Mouse (Mus musculus): ENCODE results near the gene Zfp637. TPM values are rescaled to one million over a fixed set of nuclear protein-coding genes. Genes with fewer than 3 reads are reported as not detected.
"Not testable (repeated sequence)": the region's sequence is repeated elsewhere in the genome, so short reads cannot be mapped to it uniquely, and the experiment has no call there.

The Zfp637 gene
- polyA plus RNA-seq, 1 experiment: 84.4 TPM

GRCm38 (mm10) chr6:117828273-117828672, 12.7 kb upstream of the Zfp637 start:
- TF ChIP-seq CTCF (IDR thresholded peaks at IDR 0.05; ENCODE audit: borderline replicate concordance, extremely low read depth, insufficient read depth, insufficient read length) (peak; percentile 91), POLR2A (IDR thresholded peaks at IDR 0.05; ENCODE audit: borderline replicate concordance, extremely low read depth, insufficient read depth, insufficient read length, poor library complexity, severe bottlenecking) (no peak)
- DNase-seq (ENCODE audit: low read depth): peak; percentile 74

DNA sequence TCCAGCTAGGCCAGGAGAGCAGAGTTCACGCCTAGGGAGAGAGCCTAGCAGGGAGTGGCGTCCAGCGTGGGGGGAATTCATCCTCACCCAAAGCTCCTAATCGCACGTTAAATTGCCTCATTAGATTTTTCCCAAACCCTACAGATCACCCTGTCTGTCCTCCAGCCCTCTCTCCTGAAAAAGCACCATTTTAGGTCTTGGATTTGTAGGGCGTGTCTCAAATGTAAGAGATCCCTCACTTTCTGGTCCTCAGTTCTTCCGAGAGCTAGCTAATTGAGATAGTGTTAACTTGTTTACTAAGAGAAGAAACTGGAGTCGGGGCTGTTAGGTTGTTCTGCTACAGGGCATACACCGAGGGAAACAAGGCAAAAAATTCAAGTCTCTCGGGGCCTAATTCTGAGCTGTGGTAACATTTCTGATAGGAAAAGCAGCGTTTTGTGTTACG, 553 bp downstream of the Zfp637 start:
- TF ChIP-seq POLR2A (IDR thresholded peaks at IDR 0.05; ENCODE audit: borderline replicate concordance, extremely low read depth, insufficient read depth, insufficient read length, poor library complexity, severe bottlenecking) (no peak), CTCF (IDR thresholded peaks at IDR 0.05; ENCODE audit: borderline replicate concordance, extremely low read depth, insufficient read depth, insufficient read length) (no peak)
- DNase-seq (ENCODE audit: low read depth): peak; percentile 61

DNA sequence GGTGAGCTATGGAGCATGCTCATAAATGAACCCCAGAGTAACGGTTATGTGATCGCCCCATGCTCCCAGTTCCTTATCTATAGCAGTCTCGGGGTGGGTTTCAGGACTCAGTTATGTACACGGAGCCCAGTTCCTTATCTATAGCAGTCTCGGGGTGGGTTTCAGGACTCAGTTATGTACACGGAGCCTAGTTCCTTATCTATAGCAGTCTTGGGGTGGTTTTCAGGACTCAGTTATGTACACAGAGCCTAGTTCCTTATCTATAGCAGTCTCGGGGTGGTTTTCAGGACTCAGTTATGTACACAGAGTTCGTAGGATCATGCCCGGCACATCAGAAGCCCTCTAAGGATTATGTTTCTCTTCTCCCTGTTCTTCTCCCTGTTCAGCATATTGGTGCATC, 3.6 kb downstream of the Zfp637 start:
- DNase-seq (ENCODE audit: low read depth): no peak

GRCm38 (mm10) chr6:117846671-117847070, 5.7 kb downstream of the Zfp637 start:
- DNase-seq (ENCODE audit: low read depth): not testable (repeated sequence)

More for the DNA sequence above, 3.6 kb downstream of the Zfp637 start:
- TF ChIP-seq POLR2A (IDR thresholded peaks at IDR 0.05; ENCODE audit: borderline replicate concordance, extremely low read depth, insufficient read depth, insufficient read length, poor library complexity, severe bottlenecking): no peak
- no peak for TF ChIP-seq CTCF (IDR thresholded peaks at IDR 0.05; ENCODE audit: borderline replicate concordance, extremely low read depth, insufficient read depth, insufficient read length)

- DNase-seq (ENCODE audit: low read depth): no peak
- TF ChIP-seq CTCF (IDR thresholded peaks at IDR 0.05; ENCODE audit: borderline replicate concordance, extremely low read depth, insufficient read depth, insufficient read length) (no peak), POLR2A (IDR thresholded peaks at IDR 0.05; ENCODE audit: borderline replicate concordance, extremely low read depth, insufficient read depth, insufficient read length, poor library complexity, severe bottlenecking) (no peak)
These were observed 6.8 kb downstream of the Zfp637 start for GRCm38 (mm10) chr6:117847772-117848171.

GRCm38 (mm10) chr6:117848577-117848976, 7.6 kb downstream of the Zfp637 start:
- DNase-seq (ENCODE audit: low read depth): no peak
- TF ChIP-seq POLR2A (IDR thresholded peaks at IDR 0.05; ENCODE audit: borderline replicate concordance, extremely low read depth, insufficient read depth, insufficient read length, poor library complexity, severe bottlenecking) (no peak), CTCF (IDR thresholded peaks at IDR 0.05; ENCODE audit: borderline replicate concordance, extremely low read depth, insufficient read depth, insufficient read length) (no peak)

DNA sequence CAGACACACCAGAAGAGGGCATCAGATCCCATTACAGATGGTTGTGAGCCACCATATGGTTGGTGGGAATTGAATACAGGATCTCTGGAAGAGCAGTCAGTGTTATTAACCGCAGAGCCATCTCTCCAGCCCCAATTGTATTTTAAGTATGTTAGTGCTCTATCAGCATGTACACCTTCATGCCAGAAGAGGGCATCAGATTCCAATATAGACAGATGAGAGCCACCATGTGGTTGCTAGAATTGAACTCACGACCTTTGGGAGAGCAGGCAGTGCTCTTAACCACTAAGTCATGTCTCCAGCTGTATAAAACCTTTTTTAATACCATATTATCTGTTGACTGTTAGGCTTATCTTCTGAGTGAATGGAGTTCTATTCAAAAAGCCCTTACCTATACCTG, 10.8 kb downstream of the Zfp637 start:
- no peak for DNase-seq (ENCODE audit: low read depth)
- TF ChIP-seq POLR2A (IDR thresholded peaks at IDR 0.05; ENCODE audit: borderline replicate concordance, extremely low read depth, insufficient read depth, insufficient read length, poor library complexity, severe bottlenecking) (no peak), CTCF (IDR thresholded peaks at IDR 0.05; ENCODE audit: borderline replicate concordance, extremely low read depth, insufficient read depth, insufficient read length) (peak; percentile 1; the same call in 1 of the 2 replicates)

GRCm38 (mm10) chr6:117857990-117858389, 17.0 kb downstream of the Zfp637 start:
- no peak for TF ChIP-seq POLR2A (IDR thresholded peaks at IDR 0.05; ENCODE audit: borderline replicate concordance, extremely low read depth, insufficient read depth, insufficient read length, poor library complexity, severe bottlenecking)
- 0 out of 2 replicates have a peak, but pooled peaks have one; percentile 9 for TF ChIP-seq CTCF (IDR thresholded peaks at IDR 0.05; ENCODE audit: borderline replicate concordance, extremely low read depth, insufficient read depth, insufficient read length)
- no peak for DNase-seq (ENCODE audit: low read depth)

DNA sequence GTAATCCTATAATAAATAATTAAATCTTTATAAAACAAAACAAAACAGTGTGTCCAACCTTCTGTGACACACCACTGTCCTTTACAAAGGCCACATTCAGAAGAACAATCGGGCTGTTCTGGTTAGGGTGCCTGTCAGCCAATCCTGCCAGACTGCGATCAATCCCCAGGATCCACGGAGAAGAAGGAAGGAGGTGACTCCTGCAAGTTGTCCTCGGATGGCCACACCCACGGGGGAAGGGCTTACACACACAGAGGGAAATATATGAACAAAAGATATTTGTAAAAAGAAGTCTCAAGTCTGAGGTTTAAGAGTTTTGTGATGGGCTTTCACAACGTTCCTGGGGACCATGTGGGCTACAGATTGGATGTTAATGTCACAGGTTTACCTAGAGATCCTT, 20.9 kb downstream of the Zfp637 start, which contains the start of gene Zfp239:
Gene Zfp239 (plus strand): TSS at position 253 of the 400 bp plus-strand sequence.
- DNase-seq (ENCODE audit: low read depth): no peak
- TF ChIP-seq CTCF (IDR thresholded peaks at IDR 0.05; ENCODE audit: borderline replicate concordance, extremely low read depth, insufficient read depth, insufficient read length): no peak
- no peak for TF ChIP-seq POLR2A (IDR thresholded peaks at IDR 0.05; ENCODE audit: borderline replicate concordance, extremely low read depth, insufficient read depth, insufficient read length, poor library complexity, severe bottlenecking)

GRCm38 (mm10) chr6:117862465-117862864, 21.5 kb downstream of the Zfp637 start:
- TF ChIP-seq POLR2A (IDR thresholded peaks at IDR 0.05; ENCODE audit: borderline replicate concordance, extremely low read depth, insufficient read depth, insufficient read length, poor library complexity, severe bottlenecking) (no peak), CTCF (IDR thresholded peaks at IDR 0.05; ENCODE audit: borderline replicate concordance, extremely low read depth, insufficient read depth, insufficient read length) (no peak)
- no peak for DNase-seq (ENCODE audit: low read depth)

GRCm38 (mm10) chr6:117862899-117863620, 22.1 kb downstream of the Zfp637 start:
- peak; percentile 89 for DNase-seq (ENCODE audit: low read depth)
- TF ChIP-seq POLR2A (IDR thresholded peaks at IDR 0.05; ENCODE audit: borderline replicate concordance, extremely low read depth, insufficient read depth, insufficient read length, poor library complexity, severe bottlenecking): no peak
- TF ChIP-seq CTCF (IDR thresholded peaks at IDR 0.05; ENCODE audit: borderline replicate concordance, extremely low read depth, insufficient read depth, insufficient read length): no peak

- no peak for TF ChIP-seq POLR2A (IDR thresholded peaks at IDR 0.05; ENCODE audit: borderline replicate concordance, extremely low read depth, insufficient read depth, insufficient read length, poor library complexity, severe bottlenecking)
- no peak for TF ChIP-seq CTCF (IDR thresholded peaks at IDR 0.05; ENCODE audit: borderline replicate concordance, extremely low read depth, insufficient read depth, insufficient read length)
- DNase-seq (ENCODE audit: low read depth): no peak
These were observed 22.8 kb downstream of the Zfp637 start for GRCm38 (mm10) chr6:117863751-117864150.
